Mouse (Mus musculus) fat pad, adult 2 months (tissue): ENCODE results near the gene Vmn1r103.
"Not testable (repeated sequence)": the region's sequence is repeated elsewhere in the genome, so short reads cannot be mapped to it uniquely, and the experiment has no call there.

ENCODE experiments used
- DNase-seq: peaks from one replicate; pipeline ENCODE4 v3.0.0-alpha.2; 2011; ENCODE audit warnings: low read depth, low spot score; ENCODE audit errors: extremely low read depth

Gene Vmn1r103

GRCm38 (mm10) chr7:20510434-20510833 is at the start of gene Vmn1r103:
Gene Vmn1r103 (minus strand): TSS chr7:20510534.
- not testable (repeated sequence) for DNase-seq

GRCm38 (mm10) chr7:20545657-20546056 is 35.3 kb upstream of the Vmn1r103 start, which contains the start of gene Gm5726:
Gene Gm5726 (minus strand): TSS chr7:20545757.
- DNase-seq, result not testable (repeated sequence)

GRCm38 (mm10) chr7:20533537-20533936 is 23.2 kb upstream of the Vmn1r103 start, which contains the start of gene Vmn1r104:
Gene Vmn1r104 (plus strand): TSS chr7:20533837.
- not testable (repeated sequence) for DNase-seq

- DNase-seq, result not testable (repeated sequence)
Observed at GRCm38 (mm10) chr7:20474825-20475224, 35.5 kb downstream of the Vmn1r103 start, which contains the start of gene Gm10670. Gene Gm10670 (minus strand): TSS chr7:20474925.
